Mouse (Mus musculus) hindbrain, postnatal 0 days (tissue): ENCODE measurements at regions not wholly inside any gene's neighbourhood (a gene's known extent, or its start where the extent isn't known, plus 50 kb on each side); places are given as distances from the start of the nearest gene placed in this dataset.

Experiments used
- ATAC-seq: fragments of 200-750 bp; cut with Nextera tagmentation; 2 replicates; pipeline ENCODE4 v1.8.0; 2017; ENCODE audit warnings: mild to moderate bottlenecking, moderate TSS enrichment, moderate library complexity
- DNase-seq: peaks from one replicate; pipeline ENCODE4 v3.0.0-alpha.2; 2015; ENCODE audit warnings: low spot score
- H3K27ac ChIP-seq: fragments of 300-500 bp; sonication (generic); 2 replicates; pipeline ENCODE4 v1.5.1; 2014; ENCODE audit warnings: mild to moderate bottlenecking
- H3K27me3 ChIP-seq: fragments of 300-500 bp; sonication (generic); 2 replicates; pipeline ENCODE4 v1.6.1; 2014; ENCODE audit warnings: low read length, mixed read lengths; ENCODE audit not compliant: insufficient read depth
- H3K36me3 ChIP-seq: fragments of 300-500 bp; sonication (generic); 2 replicates; pipeline ENCODE4 v1.6.1; 2014; ENCODE audit warnings: low read length, mixed read lengths; ENCODE audit not compliant: insufficient read depth
- H3K4me1 ChIP-seq: fragments of 300-500 bp; sonication (generic); 2 replicates; pipeline ENCODE4 v1.6.1; 2014; ENCODE audit warnings: antibody characterized with exemption, low read length, mixed read lengths; ENCODE audit not compliant: insufficient read depth
- H3K4me2 ChIP-seq: fragments of 300-500 bp; sonication (generic); 2 replicates; pipeline ENCODE4 v1.6.1; 2014; ENCODE audit warnings: low read depth, mild to moderate bottlenecking, low read length, moderate library complexity, mixed read lengths
- H3K4me3 ChIP-seq: fragments of 300-500 bp; sonication (generic); 2 replicates; pipeline ENCODE4 v1.5.1; 2014; ENCODE audit warnings: low read length
- H3K9ac ChIP-seq: fragments of 300-500 bp; sonication (generic); replicated peaks from 2 replicates; pipeline ENCODE4 v1.6.1; 2014; ENCODE audit warnings: mild to moderate bottlenecking, low read length, moderate library complexity, mixed read lengths
- H3K9me3 ChIP-seq: fragments of 300-500 bp; sonication (generic); 2 replicates; pipeline ENCODE4 v1.6.1; 2016; ENCODE audit warnings: low read length, mixed read lengths
- CTCF ChIP-seq: IDR thresholded peaks from 2 replicates; pipeline ENCODE4 v1.5.1; 2016; ENCODE audit warnings: antibody characterized with exemption, control low read depth, low read depth
- WGBS: fragments of 180-500 bp; shearing (Covaris S2); extraction: QIAGEN DNeasy Blood & Tissue Kit; methylation state at CpG from one replicate; pipeline ENCODE4 v1.1.7; 2014; 5-methylcytosine and 5-hydroxymethylcytosine counted together

GRCm38 (mm10) chr2:8562948-8563347, 1053.6 kb upstream of the Celf2 start:
- Histone ChIP-seq H3K36me3 (no peaks in the 10 kb centered on the region), H3K4me2 (no peak overlapping the region), H3K4me1 (no peaks in the 10 kb centered on the region), H3K9me3 (no peaks in the 10 kb centered on the region), H3K9ac (no peak overlapping the region), H3K27ac (no peak overlapping the region), H3K27me3 (no peaks in the 10 kb centered on the region), H3K4me3 (no peak overlapping the region)
- no peak for ATAC-seq
- DNase-seq: no peak
- TF ChIP-seq CTCF: no peak
- WGBS: 82% methylated on average over 6 of the region's 6 CpGs

DNA sequence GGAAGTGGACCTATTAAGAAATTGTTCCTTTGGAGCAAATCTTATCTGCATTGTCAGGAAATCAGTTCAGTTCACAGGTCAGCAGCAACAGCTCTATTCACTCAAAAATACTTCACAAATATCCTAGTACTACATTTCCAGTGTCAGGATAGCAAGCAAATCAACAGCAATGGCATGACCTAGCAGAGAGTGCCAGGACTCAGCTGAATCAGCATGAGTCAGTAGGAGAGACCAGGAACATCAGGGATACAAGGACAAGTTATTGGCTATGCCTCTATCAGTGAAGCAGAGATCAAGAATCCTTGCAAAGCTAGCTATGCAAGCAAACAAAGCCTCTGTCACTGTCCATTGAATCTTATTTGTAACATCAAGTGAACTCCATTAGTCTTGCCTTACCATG, 1036.8 kb upstream of the Celf2 start:
- no peak overlapping the region for H3K9ac ChIP-seq
- no peaks in the 10 kb centered on the region for H3K36me3 ChIP-seq
- H3K4me1 ChIP-seq: no peaks in the 10 kb centered on the region
- no peak overlapping the region for H3K4me3 ChIP-seq
- DNase-seq: no peak
- H3K4me2 ChIP-seq: no peak overlapping the region
- no peak for ATAC-seq
- TF ChIP-seq CTCF: no peak
- no peaks in the 10 kb centered on the region for H3K9me3 ChIP-seq
- no peaks in the 10 kb centered on the region for H3K27me3 ChIP-seq
- no peak overlapping the region for H3K27ac ChIP-seq

GRCm38 (mm10) chr2:8536842-8537241, 1027.5 kb upstream of the Celf2 start:
- Histone ChIP-seq H3K4me2 (no peak overlapping the region), H3K4me3 (no peak overlapping the region), H3K27me3 (no peaks in the 10 kb centered on the region), H3K4me1 (no peaks in the 10 kb centered on the region), H3K36me3 (no peaks in the 10 kb centered on the region), H3K9me3 (no peaks in the 10 kb centered on the region), H3K9ac (no peak overlapping the region), H3K27ac (no peak overlapping the region)
- 10% methylated on average over 1 of the region's 1 CpGs for WGBS
- ATAC-seq (no peak), DNase-seq (peak; percentile 62)
- peak; percentile 57 for TF ChIP-seq CTCF

DNA sequence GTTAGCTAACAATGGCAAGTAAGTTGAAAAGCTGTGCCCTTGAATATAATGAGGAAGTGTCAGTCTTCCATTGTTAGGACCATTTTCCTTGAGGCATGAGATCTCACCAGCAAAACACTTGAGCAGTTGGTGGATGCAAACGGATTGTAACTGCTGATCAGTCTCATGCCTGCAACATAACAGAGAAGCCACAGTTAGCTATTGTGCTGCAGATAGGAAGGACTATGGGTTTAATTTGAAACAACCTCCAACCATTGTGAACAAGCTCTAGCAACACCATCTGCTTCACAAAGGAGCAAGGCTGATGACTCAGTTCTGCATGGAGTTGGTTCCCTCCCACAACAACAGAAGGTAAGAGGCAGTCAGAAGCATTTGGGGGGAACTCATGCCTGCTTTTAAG, 989.1 kb upstream of the Celf2 start:
- Histone ChIP-seq H3K9me3 (no peaks in the 10 kb centered on the region), H3K9ac (no peak overlapping the region), H3K36me3 (no peaks in the 10 kb centered on the region), H3K27me3 (no peaks in the 10 kb centered on the region), H3K4me3 (no peak overlapping the region), H3K4me1 (no peaks in the 10 kb centered on the region), H3K27ac (no peak overlapping the region), H3K4me2 (no peak overlapping the region)
- TF ChIP-seq CTCF: no peak
- DNase-seq (no peak), ATAC-seq (no peak)
- 7% methylated on average over 1 of the region's 1 CpGs for WGBS

- no peaks in the 10 kb centered on the region for H3K36me3 ChIP-seq
- H3K9me3 ChIP-seq: no peaks in the 10 kb centered on the region
- DNase-seq (no peak), ATAC-seq (no peak)
- WGBS: 49% methylated on average over 6 of the region's 6 CpGs
- H3K4me3 ChIP-seq: no peak overlapping the region
- H3K9ac ChIP-seq: no peak overlapping the region
- no peak for TF ChIP-seq CTCF
- no peak overlapping the region for H3K27ac ChIP-seq
- H3K4me2 ChIP-seq: no peak overlapping the region
- H3K27me3 ChIP-seq: no peaks in the 10 kb centered on the region
- H3K4me1 ChIP-seq: no peaks in the 10 kb centered on the region
These were observed 968.6 kb upstream of the Celf2 start for GRCm38 (mm10) chr2:8477827-8478528.

DNA sequence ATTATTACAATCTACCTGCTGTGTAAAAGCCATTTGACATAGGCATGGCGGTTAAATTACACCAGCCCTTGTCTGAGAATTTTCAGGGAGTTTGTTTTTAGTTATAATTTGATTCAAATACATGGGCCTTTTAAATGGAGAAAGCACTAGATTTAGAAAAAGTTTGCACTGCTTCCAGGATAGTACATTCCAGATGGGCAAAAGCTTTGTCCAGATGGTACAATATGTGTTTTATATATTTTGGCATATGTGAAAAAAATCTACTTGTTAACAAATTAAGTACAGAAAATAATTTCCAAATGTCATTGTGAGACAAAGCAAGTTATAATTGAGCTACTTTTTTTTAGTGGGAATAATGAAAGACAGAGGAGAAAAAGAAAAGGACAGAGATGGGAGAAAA, 961.2 kb upstream of the Celf2 start:
- H3K4me2 ChIP-seq: no peak overlapping the region
- no peak for TF ChIP-seq CTCF
- no peak overlapping the region for H3K9ac ChIP-seq
- WGBS: 65% methylated on average over 1 of the region's 1 CpGs
- H3K36me3 ChIP-seq: no peaks in the 10 kb centered on the region
- no peak overlapping the region for H3K27ac ChIP-seq
- no peaks in the 10 kb centered on the region for H3K9me3 ChIP-seq
- H3K4me1 ChIP-seq: no peaks in the 10 kb centered on the region
- ATAC-seq: no peak
- DNase-seq: no peak
- H3K4me3 ChIP-seq: no peak overlapping the region
- H3K27me3 ChIP-seq: no peaks in the 10 kb centered on the region

GRCm38 (mm10) chr2:8468989-8469388, 959.6 kb upstream of the Celf2 start:
- Histone ChIP-seq H3K27me3 (no peaks in the 10 kb centered on the region), H3K9me3 (no peaks in the 10 kb centered on the region), H3K27ac (no peak overlapping the region), H3K4me3 (no peak overlapping the region), H3K4me1 (no peaks in the 10 kb centered on the region), H3K9ac (no peak overlapping the region), H3K36me3 (no peaks in the 10 kb centered on the region), H3K4me2 (no peak overlapping the region)
- DNase-seq: no peak
- 52% methylated on average over 2 of the region's 2 CpGs for WGBS
- no peak for ATAC-seq
- TF ChIP-seq CTCF: no peak
